8 mouse cellular contexts compared by ENCODE assay signal in genomic region chr11:98907437-98908173, GRCm38 (mm10). TPM values are rescaled to one million over a fixed set of nuclear protein-coding genes. Genes with fewer than 3 reads are reported as not detected.
A peak's percentile ranks its signal among the peaks of the same experiment; 100 is the strongest.
DNase-seq lines count a peak whose midpoint lies in the region; ATAC-seq and TF ChIP-seq lines count a peak whose summit lies in the region.

Cdc6 (plus strand) TSS chr11:98907801.

- intact Hi-C loops in heart, postnatal 36 days (cut with DNase I) = loop anchor here (2.0 kb wide), 2 partner anchors 117 to 207 kb away; partner anchors contain the start of gene Csf3

- H3K4me2 ChIP-seq in forebrain, embryonic 16.5 days (ENCODE audit: low read length) = peak within 1 kb of the TSS; percentile 92
- H3K4me2 ChIP-seq in lung, embryonic 14.5 days = peak within 1 kb of the TSS; percentile 95

- no peak for TF ChIP-seq POLR2A in olfactory bulb, adult 2 months (IDR thresholded peaks at IDR 0.05; ENCODE audit: insufficient read depth, low read depth, low read length)
- TF ChIP-seq POLR2A in thymus, adult 2 months (IDR thresholded peaks at IDR 0.05; ENCODE audit: control insufficient read depth, extremely low read depth, insufficient read depth, low read length, poor library complexity) = 0 out of 2 replicates have a peak, but pooled peaks have one; percentile 33

- peak within 1 kb of the TSS; percentile 86 for H3K4me3 ChIP-seq in G1E (ENCODE audit: low read depth, low read length)
- H3K4me3 ChIP-seq in forebrain, embryonic 16.5 days (replicated peaks; ENCODE audit: low read length) = peak within 1 kb of the TSS; percentile 60
- peak within 1 kb of the TSS; percentile 57 for H3K4me3 ChIP-seq in layer of hippocampus, adult 2 months
- peak within 1 kb of the TSS; percentile 64 for H3K4me3 ChIP-seq in lung, embryonic 14.5 days (ENCODE audit: low read depth, low read length)
- H3K4me3 ChIP-seq in olfactory bulb, adult 2 months (ENCODE audit: insufficient read depth, low read depth, low read length) = peak within 1 kb of the TSS; percentile 43
- H3K4me3 ChIP-seq in thymus, adult 2 months (ENCODE audit: control insufficient read depth, insufficient read depth, low read length) = peak within 1 kb of the TSS; percentile 79

- under 1% methylated on average over 49 of the region's 49 CpGs for WGBS in forebrain, embryonic 16.5 days
- WGBS in lung, embryonic 14.5 days = under 1% methylated on average over 49 of the region's 49 CpGs
- under 1% methylated on average over 49 of the region's 49 CpGs for WGBS in olfactory bulb, adult 2 months
- WGBS in thymus, adult 2 months = under 1% methylated on average over 49 of the region's 49 CpGs

- H3K9ac ChIP-seq in forebrain, embryonic 16.5 days (replicated peaks; ENCODE audit: low read depth, low read length) = peak within 1 kb of the TSS; percentile 49
- peak within 1 kb of the TSS; percentile 71 for H3K9ac ChIP-seq in lung, embryonic 14.5 days

- peaks cover 84% of the 10 kb centered on the region for H3K4me1 ChIP-seq in G1E (ENCODE audit: insufficient read depth, low read depth, low read length)
- H3K4me1 ChIP-seq in forebrain, embryonic 16.5 days (replicated peaks; ENCODE audit: control insufficient read depth, insufficient read depth, low read length) = peaks cover 14% of the 10 kb centered on the region
- peaks cover 21% of the 10 kb centered on the region; the same call in 1 of the 2 replicates for H3K4me1 ChIP-seq in lung, embryonic 14.5 days (ENCODE audit: insufficient read depth)
- H3K4me1 ChIP-seq in olfactory bulb, adult 2 months (ENCODE audit: control insufficient read depth, insufficient read depth, low read length) = peaks cover 4% of the 10 kb centered on the region
- H3K4me1 ChIP-seq in thymus, adult 2 months (replicated peaks; ENCODE audit: control insufficient read depth, insufficient read depth, low read length) = peaks cover 12% of the 10 kb centered on the region

- DNase-seq in G1E (ENCODE audit: low spot score) = peak; percentile 86
- peak; percentile 90 to 97 for DNase-seq in cerebellum, adult 18-20 months
- DNase-seq in heart, postnatal 36 days = peak; percentile 89 to 92
- peak; percentile 93 to 94 for DNase-seq in layer of hippocampus, adult 2 months (ENCODE audit: low spot score in 2 of 2)
- peak; percentile 100 for DNase-seq in lung, embryonic 14.5 days
- peak; percentile 96 for DNase-seq in thymus, adult 2 months

- peak; percentile 85 for ATAC-seq in G1E (ENCODE audit: extremely low read depth, insufficient number of reproducible peaks, low FRiP score, poor library complexity, severe bottlenecking)
- ATAC-seq in forebrain, embryonic 16.5 days = peak; percentile 98
- peak; percentile 97 for ATAC-seq in lung, embryonic 14.5 days (ENCODE audit: insufficient read depth)

- no peaks in the 10 kb centered on the region for H3K9me3 ChIP-seq in G1E (replicated peaks)
- H3K9me3 ChIP-seq in forebrain, embryonic 16.5 days (ENCODE audit: control insufficient read depth, low read length) = no peaks in the 10 kb centered on the region
- H3K9me3 ChIP-seq in lung, embryonic 14.5 days (ENCODE audit: low read depth, low read length) = no peaks in the 10 kb centered on the region

- no peak for TF ChIP-seq CTCF in G1E (IDR thresholded peaks at IDR 0.05; ENCODE audit: low read depth, low read length)
- no peak for TF ChIP-seq CTCF in layer of hippocampus, adult 2 months (conservative IDR thresholded peaks at IDR 0.05)
- no peak for TF ChIP-seq CTCF in lung, embryonic 14.5 days (IDR thresholded peaks at IDR 0.05; ENCODE audit: low read depth)
- TF ChIP-seq CTCF in olfactory bulb, adult 2 months (IDR thresholded peaks at IDR 0.05; ENCODE audit: insufficient read depth, low read depth, low read length) = no peak
- TF ChIP-seq CTCF in thymus, adult 2 months (IDR thresholded peaks at IDR 0.05; ENCODE audit: borderline replicate concordance, control insufficient read depth, extremely low read depth, insufficient read depth, low read length, poor library complexity) = 0 out of 2 replicates have a peak, but pooled peaks have one; percentile 18

- no peaks in the 10 kb centered on the region for H3K27me3 ChIP-seq in G1E (ENCODE audit: insufficient read depth, low read length)
- no peaks in the 10 kb centered on the region for H3K27me3 ChIP-seq in forebrain, embryonic 16.5 days (replicated peaks; ENCODE audit: control insufficient read depth, insufficient read depth, low read length)
- H3K27me3 ChIP-seq in lung, embryonic 14.5 days (ENCODE audit: insufficient read depth, low read length) = no peaks in the 10 kb centered on the region
- no peaks in the 10 kb centered on the region for H3K27me3 ChIP-seq in thymus, adult 2 months (ENCODE audit: control insufficient read depth, insufficient read depth, low read length)

- peaks cover 61% of the 10 kb centered on the region for H3K36me3 ChIP-seq in G1E (replicated peaks)
- 0 out of 2 replicates have a peak, but pooled peaks cover 2% of the 10 kb centered on the region for H3K36me3 ChIP-seq in forebrain, embryonic 16.5 days (ENCODE audit: control insufficient read depth, insufficient read depth)
- peaks cover 46% of the 10 kb centered on the region for H3K36me3 ChIP-seq in lung, embryonic 14.5 days (ENCODE audit: insufficient read depth)
- H3K36me3 ChIP-seq in thymus, adult 2 months (ENCODE audit: control insufficient read depth, insufficient read depth, low read length) = no peaks in the 10 kb centered on the region

- no peak within 1 kb of the TSS for H3K27ac ChIP-seq in forebrain, embryonic 16.5 days (ENCODE audit: low read length)
- H3K27ac ChIP-seq in layer of hippocampus, adult 2 months = no peak within 1 kb of the TSS
- peak within 1 kb of the TSS; percentile 72 for H3K27ac ChIP-seq in lung, embryonic 14.5 days (ENCODE audit: low read depth)
- no peak within 1 kb of the TSS for H3K27ac ChIP-seq in olfactory bulb, adult 2 months (ENCODE audit: insufficient read depth, low read depth, low read length)
- H3K27ac ChIP-seq in thymus, adult 2 months (ENCODE audit: control insufficient read depth, insufficient read depth, low read length) = 0 out of 2 replicates have a peak within 1 kb of the TSS, but pooled peaks have one; percentile 1

RNA-seq across cellular contexts. Expression of gene Cdc6, which starts in this region (rescaled TPM):
- total RNA-seq in G1E (2014; fragmentation: Nextera tagmentation) (60.7 and 84.9 TPM in 2 replicates), G1E (2017) (52.7 and 63.4 TPM in 2 replicates)
- 3.4 and 4.1 TPM in 2 replicates for polyA plus RNA-seq in G1E (2012)
- polyA plus RNA-seq in forebrain, embryonic 16.5 days (2015; fragmentation: Nextera tagmentation; extraction: Ambion mirVana) = 10.3 and 10.9 TPM in 2 replicates
- total RNA-seq in heart, postnatal 36 days (2021) = under 1 TPM; 0.14 to 0.49 TPM
- total RNA-seq in layer of hippocampus, adult 2 months (2021) = under 1 TPM; 0.52 to 0.64 TPM
- 47.0 and 48.1 TPM in 2 replicates for polyA plus RNA-seq in lung, embryonic 14.5 days (2014; fragmentation: Nextera tagmentation; extraction: Ambion mirVana)
- polyA plus RNA-seq in olfactory bulb, adult 2 months (2012; ENCODE audit: insufficient read depth, insufficient read length, low replicate concordance, missing spikeins) = not detected in 2 replicates
- 8.4 and 12.2 TPM in 2 replicates for polyA plus RNA-seq in thymus, adult 2 months (2012; rRNA removed)

Comparison
In these comparisons a context has a peak if more than half of its experiments do, and no peak if none do; other contexts are left out.
1. RNA of gene Cdc6 (total RNA-seq): 52.7 to 84.9 TPM in G1E; 0.52 to 0.64 TPM in layer of hippocampus, adult 2 months and 0.14 to 0.49 TPM in heart, postnatal 36 days; every median in the first group is over 10 times any median in the second.
2. Peak in DNase-seq in heart, postnatal 36 days; RNA of the gene not detected or under 1 TPM.
3. Peak in DNase-seq and H3K4me3 ChIP-seq in layer of hippocampus, adult 2 months; RNA of the gene not detected or under 1 TPM.
4. H3K27ac ChIP-seq: peak in lung, embryonic 14.5 days (single experiment) and thymus, adult 2 months (single experiment); none in forebrain, embryonic 16.5 days (single experiment), layer of hippocampus, adult 2 months (single experiment) and olfactory bulb, adult 2 months (single experiment).
5. Peak in every context shown above with its lines, with median percentiles within 50 percentile points of each other: ATAC-seq, DNase-seq and H3K4me3 ChIP-seq.